Mouse (Mus musculus): ENCODE data around the gene Foxc1. TPM values are rescaled to one million over a fixed set of nuclear protein-coding genes. Genes with fewer than 3 reads are reported as not detected.

Gene Foxc1
- polyA plus RNA-seq, 3 experiments from 2014 or later, result not detected

- ATAC-seq, result no peak
Measured at GRCm38 (mm10) chr13:31806890-31807735, 680 bp downstream of the Foxc1 start.

- ATAC-seq, result no peak
Measured at GRCm38 (mm10) chr13:31807736-31808115, 1.3 kb downstream of the Foxc1 start.

- no peak for ATAC-seq
Measured at GRCm38 (mm10) chr13:31808116-31808803, 1.8 kb downstream of the Foxc1 start.

- no peak for ATAC-seq
Measured at GRCm38 (mm10) chr13:31808804-31809420, 2.5 kb downstream of the Foxc1 start.

GRCm38 (mm10) chr13:31809701-31810100 lies 3.3 kb downstream of the Foxc1 start:
- ATAC-seq, result no peak

- ATAC-seq, result no peak
Measured at GRCm38 (mm10) chr13:31810375-31810692, 3.9 kb downstream of the Foxc1 start.

GRCm38 (mm10) chr13:31810693-31811541 lies 4.5 kb downstream of the Foxc1 start:
- no peak for ATAC-seq

- ATAC-seq, result no peak
Measured at GRCm38 (mm10) chr13:31811542-31812021, 5.1 kb downstream of the Foxc1 start.

GRCm38 (mm10) chr13:31812701-31813100 lies 6.3 kb downstream of the Foxc1 start:
- ATAC-seq, result no peak

GRCm38 (mm10) chr13:31815383-31816003 lies 9.1 kb downstream of the Foxc1 start:
- no peak for ATAC-seq

- no peak for ATAC-seq
Measured at GRCm38 (mm10) chr13:31818337-31818736, 11.9 kb downstream of the Foxc1 start.

GRCm38 (mm10) chr13:31819664-31820405 lies 13.4 kb downstream of the Foxc1 start:
- ATAC-seq, result no peak

GRCm38 (mm10) chr13:31820587-31821017 lies 14.2 kb downstream of the Foxc1 start:
- ATAC-seq, result no peak

GRCm38 (mm10) chr13:31821050-31821449 lies 14.6 kb downstream of the Foxc1 start:
- ATAC-seq, result no peak

- ATAC-seq, result no peak
Measured at GRCm38 (mm10) chr13:31823316-31823715, 16.9 kb downstream of the Foxc1 start.

- ATAC-seq, result no peak
Measured at GRCm38 (mm10) chr13:31825180-31825579, 18.7 kb downstream of the Foxc1 start.

GRCm38 (mm10) chr13:31827160-31827559 lies 20.7 kb downstream of the Foxc1 start:
- no peak for ATAC-seq

- no peak for ATAC-seq
Measured at GRCm38 (mm10) chr13:31827820-31828332, 21.4 kb downstream of the Foxc1 start.

GRCm38 (mm10) chr13:31828446-31828845 lies 22.0 kb downstream of the Foxc1 start:
- no peak for ATAC-seq

- ATAC-seq, result no peak
Measured at GRCm38 (mm10) chr13:31830332-31830731, 23.9 kb downstream of the Foxc1 start.

GRCm38 (mm10) chr13:31835802-31836201 lies 29.4 kb downstream of the Foxc1 start:
- ATAC-seq, result no peak

Data from inflammation-experienced regulatory T-cells, adult 6 months (primary cell).